Mouse (Mus musculus): ENCODE data around the gene Pde4c. TPM values are rescaled to one million over a fixed set of nuclear protein-coding genes. Genes with fewer than 3 reads are reported as not detected.

The Pde4c gene
- polyA plus RNA-seq, 1 experiment from 2014 or later = 0.64 TPM

DNA sequence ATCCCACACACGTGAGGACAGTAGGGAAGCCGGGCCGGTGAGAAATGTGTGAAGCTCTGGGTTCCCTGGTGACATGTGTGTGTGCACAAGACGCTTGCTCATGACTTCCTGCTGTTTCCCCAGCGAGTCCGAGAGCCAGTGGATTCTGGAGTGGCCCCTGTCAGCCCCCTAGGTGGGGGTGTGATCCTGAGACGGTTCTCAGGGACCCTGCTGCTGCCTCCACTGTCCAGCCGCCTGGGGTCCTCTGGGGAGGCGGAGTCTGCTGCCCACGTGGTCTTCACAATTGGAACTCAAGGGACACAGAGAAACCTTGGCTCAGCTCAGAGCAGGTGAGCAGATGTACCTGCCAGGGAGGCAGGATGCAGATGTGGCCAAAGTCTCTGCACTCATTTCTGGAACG lies 3.2 kb downstream of the Pde4c start:
- Histone ChIP-seq H3K4me2 (ENCODE audit: low read depth, low read length) (no peak overlapping the region), H3K27me3 (replicated peaks; ENCODE audit: control insufficient read depth, insufficient read depth, low read length) (peaks cover 11% of the 10 kb centered on the region; the same call in 1 of the 2 replicates), H3K27ac (ENCODE audit: low read length) (no peak overlapping the region), H3K4me3 (ENCODE audit: low read length) (no peak overlapping the region), H3K4me1 (ENCODE audit: control insufficient read depth, insufficient read depth, low read length) (peaks cover 17% of the 10 kb centered on the region), H3K9me3 (ENCODE audit: control insufficient read depth, low read length) (no peaks in the 10 kb centered on the region), H3K36me3 (ENCODE audit: control insufficient read depth, insufficient read depth, low read length) (no peaks in the 10 kb centered on the region), H3K9ac (ENCODE audit: low read depth, low read length) (no peak overlapping the region)
- WGBS = 44% methylated on average over 11 of the region's 11 CpGs
- ATAC-seq = no peak

DNA sequence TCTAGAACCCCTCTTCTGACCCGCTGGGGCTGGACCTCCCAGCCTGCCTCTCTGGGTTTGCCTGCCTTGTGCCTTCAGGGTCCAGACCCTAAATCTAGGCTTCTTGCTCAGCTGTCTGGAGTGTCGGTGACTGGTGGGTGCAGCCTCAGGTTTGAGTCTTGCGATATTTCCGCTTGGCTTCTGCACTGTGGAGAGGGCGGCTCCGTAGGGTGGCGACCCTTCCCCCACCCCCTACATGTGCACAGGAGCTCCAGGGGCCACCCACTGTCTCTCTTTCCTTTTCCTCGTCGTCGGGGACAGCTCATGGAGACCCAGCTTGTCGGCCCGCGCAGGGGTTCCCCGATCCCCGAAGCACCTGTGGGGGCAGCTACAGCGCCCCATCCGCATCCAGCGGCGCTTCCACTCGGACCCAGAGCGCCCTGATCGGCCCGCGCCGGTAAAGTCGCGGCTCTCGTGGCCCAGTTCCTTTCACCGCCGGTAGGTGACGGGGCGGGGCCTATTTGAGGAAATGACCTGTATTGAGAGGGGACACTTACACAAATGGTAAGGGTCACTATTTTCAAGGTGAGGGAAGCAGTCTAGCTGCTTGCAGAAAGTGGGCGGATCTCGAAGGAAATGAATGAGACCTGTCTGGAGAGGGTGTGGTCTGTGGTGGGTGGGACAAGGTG lies 6.4 kb downstream of the Pde4c start:
- Histone ChIP-seq H3K9ac (ENCODE audit: low read depth, low read length) (peak overlapping the region; percentile 59), H3K9me3 (ENCODE audit: control insufficient read depth, low read length) (no peaks in the 10 kb centered on the region), H3K36me3 (ENCODE audit: control insufficient read depth, insufficient read depth, low read length) (no peaks in the 10 kb centered on the region), H3K4me1 (ENCODE audit: control insufficient read depth, insufficient read depth, low read length) (0 out of 2 replicates have a peak, but pooled peaks cover 6% of the 10 kb centered on the region), H3K27ac (ENCODE audit: low read length) (no peak overlapping the region), H3K4me2 (ENCODE audit: low read depth, low read length) (peak overlapping the region; percentile 67), H3K4me3 (ENCODE audit: low read length) (peak overlapping the region; percentile 46), H3K27me3 (replicated peaks; ENCODE audit: control insufficient read depth, insufficient read depth, low read length) (peaks cover 11% of the 10 kb centered on the region; the same call in 1 of the 2 replicates)
- WGBS = 5% methylated on average over 34 of the region's 34 CpGs
- ATAC-seq = peak; percentile 56

DNA sequence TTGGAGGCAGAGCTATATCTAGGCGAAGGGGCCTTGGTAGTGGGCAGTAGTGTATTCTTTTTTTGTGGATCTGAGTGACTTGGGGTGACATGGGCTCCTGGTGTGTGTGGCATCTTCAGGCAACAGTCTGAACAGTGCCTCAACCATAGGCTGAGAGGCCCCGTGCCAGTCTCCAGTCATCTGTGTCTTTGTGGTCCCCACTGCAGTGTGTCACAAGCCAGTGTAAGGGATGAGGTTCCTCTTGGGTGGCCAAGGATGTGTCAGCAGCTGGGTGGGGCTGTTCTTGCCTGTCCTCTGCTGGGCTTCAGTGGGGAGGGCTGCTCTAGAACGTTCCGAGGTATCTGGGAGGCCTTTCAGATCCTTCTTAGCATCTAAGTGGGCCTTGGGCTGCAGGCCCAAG lies 7.4 kb downstream of the Pde4c start:
- H3K27ac ChIP-seq (ENCODE audit: low read length) = no peak overlapping the region
- 86% methylated on average over 4 of the region's 4 CpGs for WGBS
- H3K9ac ChIP-seq (ENCODE audit: low read depth, low read length) = no peak overlapping the region
- H3K9me3 ChIP-seq (ENCODE audit: control insufficient read depth, low read length) = no peaks in the 10 kb centered on the region
- no peak for ATAC-seq
- 0 out of 2 replicates have a peak, but pooled peaks cover 6% of the 10 kb centered on the region for H3K4me1 ChIP-seq (ENCODE audit: control insufficient read depth, insufficient read depth, low read length)
- H3K36me3 ChIP-seq (ENCODE audit: control insufficient read depth, insufficient read depth, low read length) = no peaks in the 10 kb centered on the region
- peaks cover 11% of the 10 kb centered on the region; the same call in 1 of the 2 replicates for H3K27me3 ChIP-seq (replicated peaks; ENCODE audit: control insufficient read depth, insufficient read depth, low read length)
- H3K4me2 ChIP-seq (ENCODE audit: low read depth, low read length) = no peak overlapping the region
- no peak overlapping the region for H3K4me3 ChIP-seq (ENCODE audit: low read length)

DNA sequence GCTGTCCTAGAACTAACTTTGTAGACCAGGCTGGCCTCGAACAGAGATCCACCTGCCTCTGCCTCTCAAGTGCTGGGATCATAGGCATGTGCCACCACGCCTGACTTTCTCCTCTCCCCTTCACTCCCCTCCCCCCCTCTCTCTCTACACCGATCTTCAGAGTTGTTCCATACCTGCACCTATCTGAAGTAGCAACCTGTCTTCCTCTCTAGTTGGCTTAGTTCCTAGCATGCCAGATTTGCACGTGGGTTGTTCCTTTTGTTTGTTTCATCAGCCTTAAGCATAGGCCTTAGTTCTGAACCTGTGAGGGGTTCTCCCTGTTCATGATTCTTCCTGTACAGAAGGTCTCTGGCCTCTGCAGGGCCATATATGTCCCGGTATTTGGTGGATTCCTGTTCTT lies 14.2 kb downstream of the Pde4c start:
- H3K4me2 ChIP-seq (ENCODE audit: low read depth, low read length) = no peak overlapping the region
- 72% methylated on average over 5 of the region's 5 CpGs for WGBS
- H3K4me3 ChIP-seq (ENCODE audit: low read length) = no peak overlapping the region
- ATAC-seq = no peak
- H3K9ac ChIP-seq (ENCODE audit: low read depth, low read length) = no peak overlapping the region
- H3K27me3 ChIP-seq (replicated peaks; ENCODE audit: control insufficient read depth, insufficient read depth, low read length) = peaks cover 9% of the 10 kb centered on the region
- no peaks in the 10 kb centered on the region for H3K36me3 ChIP-seq (ENCODE audit: control insufficient read depth, insufficient read depth, low read length)
- H3K9me3 ChIP-seq (ENCODE audit: control insufficient read depth, low read length) = no peaks in the 10 kb centered on the region
- no peak overlapping the region for H3K27ac ChIP-seq (ENCODE audit: low read length)
- H3K4me1 ChIP-seq (ENCODE audit: control insufficient read depth, insufficient read depth, low read length) = no peaks in the 10 kb centered on the region

DNA sequence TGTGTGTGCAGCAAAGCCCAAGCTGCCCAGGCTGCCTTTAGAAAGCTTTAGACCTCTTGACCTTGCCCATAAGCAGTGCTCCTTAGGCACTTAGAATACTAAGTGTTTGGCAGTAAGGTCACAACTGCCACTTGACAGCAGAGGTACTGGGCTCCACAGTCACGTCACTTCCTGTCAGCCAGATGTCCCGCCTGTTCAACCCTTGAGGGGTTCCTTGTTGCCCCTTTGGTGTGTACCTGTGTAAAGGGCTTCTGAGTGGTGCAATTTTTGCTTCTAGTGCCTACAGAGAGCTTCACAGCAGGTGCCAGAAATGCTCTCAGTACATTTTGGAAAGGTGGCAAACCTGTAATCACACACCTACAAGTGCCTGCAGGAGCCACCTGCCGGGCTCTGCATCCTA lies 14.7 kb downstream of the Pde4c start:
- Histone ChIP-seq H3K27me3 (replicated peaks; ENCODE audit: control insufficient read depth, insufficient read depth, low read length) (peaks cover 14% of the 10 kb centered on the region), H3K4me2 (ENCODE audit: low read depth, low read length) (no peak overlapping the region), H3K9ac (ENCODE audit: low read depth, low read length) (no peak overlapping the region), H3K36me3 (ENCODE audit: control insufficient read depth, insufficient read depth, low read length) (no peaks in the 10 kb centered on the region), H3K4me3 (ENCODE audit: low read length) (no peak overlapping the region), H3K4me1 (ENCODE audit: control insufficient read depth, insufficient read depth, low read length) (peaks cover under 1% of the 10 kb centered on the region; the same call in 1 of the 2 replicates), H3K9me3 (ENCODE audit: control insufficient read depth, low read length) (no peaks in the 10 kb centered on the region), H3K27ac (ENCODE audit: low read length) (no peak overlapping the region)
- no peak for ATAC-seq
- 71% methylated on average over 3 of the region's 3 CpGs for WGBS

DNA sequence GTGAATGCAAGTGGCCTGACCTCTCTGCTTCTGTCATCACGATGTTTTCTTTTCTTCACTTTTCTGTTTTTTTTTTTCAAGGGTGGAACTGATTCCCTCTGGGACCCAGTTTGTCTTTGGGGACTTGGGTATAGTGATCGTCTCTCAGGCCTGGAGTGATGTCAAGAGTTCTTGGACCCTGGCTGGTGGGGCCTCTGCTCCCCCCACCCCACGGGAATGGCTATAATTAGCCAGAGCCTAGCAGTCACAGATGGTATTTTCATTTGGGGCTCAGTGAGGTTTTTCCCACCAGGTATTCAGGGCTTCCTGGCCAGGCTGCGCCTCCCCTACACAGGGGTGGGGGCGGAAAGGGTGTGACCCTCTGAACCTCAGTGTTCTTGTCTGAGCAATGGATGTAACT lies 18.1 kb downstream of the Pde4c start:
- H3K36me3 ChIP-seq (ENCODE audit: control insufficient read depth, insufficient read depth, low read length) = no peaks in the 10 kb centered on the region
- no peak for ATAC-seq
- WGBS = 63% methylated on average over 5 of the region's 5 CpGs
- no peak overlapping the region for H3K9ac ChIP-seq (ENCODE audit: low read depth, low read length)
- peaks cover 46% of the 10 kb centered on the region for H3K27me3 ChIP-seq (replicated peaks; ENCODE audit: control insufficient read depth, insufficient read depth, low read length)
- H3K4me3 ChIP-seq (ENCODE audit: low read length) = no peak overlapping the region
- no peak overlapping the region for H3K4me2 ChIP-seq (ENCODE audit: low read depth, low read length)
- H3K4me1 ChIP-seq (ENCODE audit: control insufficient read depth, insufficient read depth, low read length) = peaks cover 13% of the 10 kb centered on the region
- no peaks in the 10 kb centered on the region for H3K9me3 ChIP-seq (ENCODE audit: control insufficient read depth, low read length)
- H3K27ac ChIP-seq (ENCODE audit: low read length) = no peak overlapping the region

DNA sequence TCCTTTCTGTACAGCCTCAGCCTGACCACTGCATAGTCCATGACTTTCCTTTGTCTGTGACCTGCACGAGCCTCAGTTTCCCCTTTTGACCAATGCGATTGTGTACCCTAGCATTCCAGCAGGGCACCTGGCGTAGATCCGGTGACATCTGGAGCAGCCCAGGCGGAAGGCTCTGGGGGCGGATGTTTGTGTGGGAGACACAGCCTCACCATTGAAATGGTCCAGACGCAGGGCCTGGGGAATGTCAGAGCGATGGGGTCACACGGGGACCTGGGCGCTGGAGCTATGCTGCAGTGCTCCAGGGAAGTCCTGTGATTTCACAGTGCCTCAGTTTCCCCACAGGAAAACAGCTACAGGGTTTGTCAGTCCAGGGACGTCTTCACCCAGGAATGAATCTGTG lies 18.7 kb downstream of the Pde4c start:
- Histone ChIP-seq H3K4me3 (ENCODE audit: low read length) (no peak overlapping the region), H3K4me1 (ENCODE audit: control insufficient read depth, insufficient read depth, low read length) (peaks cover 13% of the 10 kb centered on the region), H3K4me2 (ENCODE audit: low read depth, low read length) (no peak overlapping the region), H3K27me3 (replicated peaks; ENCODE audit: control insufficient read depth, insufficient read depth, low read length) (peaks cover 51% of the 10 kb centered on the region), H3K27ac (ENCODE audit: low read length) (no peak overlapping the region), H3K36me3 (ENCODE audit: control insufficient read depth, insufficient read depth, low read length) (no peaks in the 10 kb centered on the region), H3K9me3 (ENCODE audit: control insufficient read depth, low read length) (no peaks in the 10 kb centered on the region), H3K9ac (ENCODE audit: low read depth, low read length) (no peak overlapping the region)
- WGBS = 45% methylated on average over 11 of the region's 11 CpGs
- no peak for ATAC-seq

DNA sequence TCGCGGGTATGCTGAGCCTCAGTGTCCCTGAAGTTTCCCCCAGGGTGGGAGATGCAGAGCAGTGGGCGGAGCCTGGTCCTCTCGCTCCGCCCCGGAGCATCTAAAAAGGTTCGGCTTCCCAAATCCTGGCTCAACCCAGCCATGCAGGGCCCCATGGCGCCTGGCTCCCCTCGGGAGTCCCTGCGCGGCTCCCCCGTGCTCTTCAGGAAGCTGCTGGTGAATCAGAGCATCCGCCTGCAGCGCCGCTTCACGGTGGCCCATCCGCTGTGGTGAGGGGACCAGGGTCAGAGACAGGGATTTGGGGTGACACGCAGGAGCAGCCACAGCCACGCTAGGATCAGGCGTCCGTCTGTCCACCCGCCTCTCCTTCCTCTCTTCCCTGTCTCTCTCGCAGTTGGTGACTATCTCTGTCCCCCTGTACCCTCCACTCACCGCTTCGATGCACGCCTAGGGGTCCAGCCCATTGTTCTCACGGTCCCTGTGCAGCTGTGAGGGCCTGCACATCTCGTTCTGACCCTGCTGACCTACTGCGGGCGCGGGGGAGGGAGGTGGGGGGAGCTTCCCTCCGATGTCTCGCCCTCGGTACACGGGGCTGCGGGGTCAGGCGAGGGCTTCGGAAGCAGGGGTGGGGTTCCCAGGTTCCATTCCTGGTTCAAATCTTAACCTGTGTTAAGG lies 19.6 kb downstream of the Pde4c start:
- no peak overlapping the region for H3K27ac ChIP-seq (ENCODE audit: low read length)
- H3K4me3 ChIP-seq (ENCODE audit: low read length) = peak overlapping the region; percentile 37; the same call in 1 of the 2 replicates
- no peaks in the 10 kb centered on the region for H3K36me3 ChIP-seq (ENCODE audit: control insufficient read depth, insufficient read depth, low read length)
- no peaks in the 10 kb centered on the region for H3K9me3 ChIP-seq (ENCODE audit: control insufficient read depth, low read length)
- peak overlapping the region; percentile 15; the same call in 1 of the 2 replicates for H3K4me2 ChIP-seq (ENCODE audit: low read depth, low read length)
- H3K4me1 ChIP-seq (ENCODE audit: control insufficient read depth, insufficient read depth, low read length) = peaks cover 13% of the 10 kb centered on the region
- WGBS = 6% methylated on average over 38 of the region's 38 CpGs
- peak overlapping the region; percentile 44; the same call in 1 of the 2 replicates for H3K9ac ChIP-seq (ENCODE audit: low read depth, low read length)
- peaks cover 52% of the 10 kb centered on the region for H3K27me3 ChIP-seq (replicated peaks; ENCODE audit: control insufficient read depth, insufficient read depth, low read length)
- ATAC-seq = peak; percentile 17; the same call in 1 of the 2 replicates

DNA sequence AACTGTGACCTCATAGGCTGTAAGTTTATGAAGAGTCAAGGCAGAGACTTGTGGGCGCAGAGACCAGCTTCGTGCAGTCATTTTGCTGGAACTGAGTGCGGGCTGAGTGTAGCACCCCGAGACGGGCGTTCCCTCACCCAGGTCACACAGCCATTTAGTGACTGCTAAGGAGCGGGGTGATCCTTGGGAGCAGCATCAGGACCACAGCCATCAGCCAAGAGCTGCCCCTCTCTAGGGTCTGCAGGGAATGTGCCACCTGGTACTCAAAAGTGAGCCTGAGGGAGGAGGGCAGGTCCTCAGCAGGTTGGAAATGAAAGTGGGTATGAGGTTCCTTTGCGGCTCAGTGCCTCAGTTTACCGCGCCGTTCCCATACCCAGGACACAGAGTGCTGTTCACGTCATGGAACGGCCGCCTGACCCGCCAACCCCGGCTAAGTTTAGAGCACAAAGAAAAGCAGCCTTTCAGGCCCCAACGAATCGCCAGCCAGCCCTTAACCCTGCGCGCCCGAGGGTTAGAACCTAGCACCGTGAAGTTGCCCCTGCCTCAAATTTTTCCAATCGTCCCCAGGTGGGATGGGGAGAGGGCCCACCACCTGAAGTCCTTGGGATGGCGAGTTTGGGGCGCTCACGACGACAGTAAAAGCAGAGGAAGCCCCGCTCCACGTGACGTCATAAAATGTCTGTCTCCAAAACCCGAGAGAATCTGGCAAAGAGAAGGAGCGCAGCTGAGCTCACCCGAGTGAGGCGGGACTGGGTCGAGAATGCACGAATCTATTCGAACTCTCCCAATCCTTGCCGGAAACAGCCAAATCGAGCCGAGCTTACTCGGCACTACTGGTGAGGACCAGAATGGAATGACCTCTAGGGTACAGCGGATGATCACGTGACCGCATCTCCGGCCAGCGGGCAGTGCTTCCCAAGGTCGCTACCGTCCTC lies 20.4 kb downstream of the Pde4c start:
- H3K4me2 ChIP-seq (ENCODE audit: low read depth, low read length) = peak overlapping the region; percentile 48
- H3K9me3 ChIP-seq (ENCODE audit: control insufficient read depth, low read length) = no peaks in the 10 kb centered on the region
- H3K36me3 ChIP-seq (ENCODE audit: control insufficient read depth, insufficient read depth, low read length) = no peaks in the 10 kb centered on the region
- no peak overlapping the region for H3K27ac ChIP-seq (ENCODE audit: low read length)
- ATAC-seq = peak; percentile 20; the same call in 1 of the 2 replicates
- peak overlapping the region; percentile 37 for H3K4me3 ChIP-seq (ENCODE audit: low read length)
- H3K4me1 ChIP-seq (ENCODE audit: control insufficient read depth, insufficient read depth, low read length) = peaks cover 13% of the 10 kb centered on the region
- 7% methylated on average over 48 of the region's 48 CpGs for WGBS
- peak overlapping the region; percentile 44 for H3K9ac ChIP-seq (ENCODE audit: low read depth, low read length)
- peaks cover 52% of the 10 kb centered on the region for H3K27me3 ChIP-seq (replicated peaks; ENCODE audit: control insufficient read depth, insufficient read depth, low read length)

All from intestine, embryonic 16.5 days (tissue).